Mouse (Mus musculus): ENCODE data around the gene Ptprd. TPM values are rescaled to one million over a fixed set of nuclear protein-coding genes. Genes with fewer than 3 reads are reported as not detected.

The Ptprd gene
- polyA plus RNA-seq, 1 experiment from 2014 or later: 21.0 TPM

DNA sequence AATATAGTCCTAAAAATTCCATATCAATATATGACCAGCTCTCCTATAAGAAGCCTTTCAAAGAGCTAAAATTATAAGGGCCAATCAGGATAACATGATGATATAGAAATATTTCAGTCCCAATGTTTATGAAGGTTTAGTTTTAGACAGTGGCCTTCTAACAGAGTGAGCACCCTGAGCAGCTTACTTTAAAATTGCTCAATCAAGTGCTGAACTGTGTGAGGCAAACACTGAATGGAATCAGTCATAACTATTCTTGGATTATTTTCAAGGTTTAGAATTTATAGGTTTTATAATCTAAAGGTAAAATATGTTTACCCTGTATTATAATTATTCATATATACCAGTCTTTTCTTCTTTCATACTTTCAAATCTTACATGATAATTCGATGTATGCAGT is 134.7 kb downstream of the Ptprd start:
- ATAC-seq (ENCODE audit: insufficient number of reproducible peaks, low FRiP score, low TSS enrichment, low read depth) (no peak), DNase-seq (ENCODE audit: low spot score) (no peak)
- H3K27me3 ChIP-seq (ENCODE audit: control insufficient read depth, insufficient read depth, low read length): no peaks in the 10 kb centered on the region
- no peak overlapping the region for H3K4me3 ChIP-seq (ENCODE audit: low read depth, low read length)
- H3K4me2 ChIP-seq (ENCODE audit: low read depth, severe bottlenecking): no peak overlapping the region
- H3K27ac ChIP-seq (replicated peaks; ENCODE audit: low read depth, low read length): no peak overlapping the region
- no peaks in the 10 kb centered on the region for H3K4me1 ChIP-seq (ENCODE audit: control insufficient read depth, insufficient read depth, low read length)
- H3K36me3 ChIP-seq (ENCODE audit: control insufficient read depth, insufficient read depth, low read length): no peaks in the 10 kb centered on the region
- no peak overlapping the region for H3K9ac ChIP-seq (ENCODE audit: low read length)
- 91% methylated on average over 1 of the region's 1 CpGs for WGBS
- H3K9me3 ChIP-seq (ENCODE audit: control insufficient read depth, low read length): no peaks in the 10 kb centered on the region

GRCm38 (mm10) chr4:78038401-78038800 is 173.4 kb downstream of the Ptprd start:
- Histone ChIP-seq H3K9ac (ENCODE audit: low read length) (no peak overlapping the region), H3K36me3 (ENCODE audit: control insufficient read depth, insufficient read depth, low read length) (no peaks in the 10 kb centered on the region), H3K4me2 (ENCODE audit: low read depth, severe bottlenecking) (no peak overlapping the region), H3K27me3 (ENCODE audit: control insufficient read depth, insufficient read depth, low read length) (no peaks in the 10 kb centered on the region), H3K27ac (replicated peaks; ENCODE audit: low read depth, low read length) (no peak overlapping the region), H3K4me3 (ENCODE audit: low read depth, low read length) (no peak overlapping the region), H3K4me1 (ENCODE audit: control insufficient read depth, insufficient read depth, low read length) (no peaks in the 10 kb centered on the region), H3K9me3 (ENCODE audit: control insufficient read depth, low read length) (no peaks in the 10 kb centered on the region)
- ATAC-seq (ENCODE audit: insufficient number of reproducible peaks, low FRiP score, low TSS enrichment, low read depth): no peak
- no peak for DNase-seq (ENCODE audit: low spot score)
- WGBS: 80% methylated on average over 5 of the region's 5 CpGs

DNA sequence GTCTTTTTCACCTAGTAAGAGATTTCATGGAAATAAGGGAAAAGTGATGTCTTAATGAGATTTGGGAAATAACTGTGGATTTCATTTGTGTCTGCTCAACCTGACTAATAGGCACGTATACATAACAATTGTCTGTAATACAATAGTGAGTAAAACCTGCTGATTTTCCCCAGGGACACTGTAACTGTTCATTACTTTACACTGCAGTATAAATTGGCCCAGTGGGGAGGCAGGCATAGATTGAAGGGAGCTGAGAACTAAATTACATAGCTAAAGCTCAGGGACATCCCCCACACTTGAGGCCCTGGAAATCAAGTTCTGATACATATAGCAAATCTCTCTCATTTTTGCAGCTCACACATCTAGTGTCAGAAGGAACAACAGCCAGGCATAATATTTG is 209.7 kb downstream of the Ptprd start:
- Histone ChIP-seq H3K27me3 (ENCODE audit: control insufficient read depth, insufficient read depth, low read length) (no peaks in the 10 kb centered on the region), H3K9me3 (ENCODE audit: control insufficient read depth, low read length) (no peaks in the 10 kb centered on the region), H3K27ac (replicated peaks; ENCODE audit: low read depth, low read length) (no peak overlapping the region), H3K9ac (ENCODE audit: low read length) (no peak overlapping the region), H3K4me1 (ENCODE audit: control insufficient read depth, insufficient read depth, low read length) (no peaks in the 10 kb centered on the region), H3K4me3 (ENCODE audit: low read depth, low read length) (no peak overlapping the region), H3K4me2 (ENCODE audit: low read depth, severe bottlenecking) (no peak overlapping the region), H3K36me3 (ENCODE audit: control insufficient read depth, insufficient read depth, low read length) (no peaks in the 10 kb centered on the region)
- DNase-seq (ENCODE audit: low spot score): no peak
- 74% methylated on average over 1 of the region's 1 CpGs for WGBS
- no peak for ATAC-seq (ENCODE audit: insufficient number of reproducible peaks, low FRiP score, low TSS enrichment, low read depth)

GRCm38 (mm10) chr4:77992709-77993108 is 219.1 kb downstream of the Ptprd start:
- Histone ChIP-seq H3K4me2 (ENCODE audit: low read depth, severe bottlenecking) (no peak overlapping the region), H3K27ac (replicated peaks; ENCODE audit: low read depth, low read length) (no peak overlapping the region), H3K9me3 (ENCODE audit: control insufficient read depth, low read length) (no peaks in the 10 kb centered on the region), H3K9ac (ENCODE audit: low read length) (no peak overlapping the region), H3K36me3 (ENCODE audit: control insufficient read depth, insufficient read depth, low read length) (no peaks in the 10 kb centered on the region), H3K4me1 (ENCODE audit: control insufficient read depth, insufficient read depth, low read length) (no peaks in the 10 kb centered on the region), H3K4me3 (ENCODE audit: low read depth, low read length) (no peak overlapping the region), H3K27me3 (ENCODE audit: control insufficient read depth, insufficient read depth, low read length) (no peaks in the 10 kb centered on the region)
- DNase-seq (ENCODE audit: low spot score): no peak
- no peak for ATAC-seq (ENCODE audit: insufficient number of reproducible peaks, low FRiP score, low TSS enrichment, low read depth)
- 86% methylated on average over 4 of the region's 4 CpGs for WGBS

GRCm38 (mm10) chr4:77982094-77982493 is 229.7 kb downstream of the Ptprd start:
- DNase-seq (ENCODE audit: low spot score): no peak
- Histone ChIP-seq H3K4me1 (ENCODE audit: control insufficient read depth, insufficient read depth, low read length) (no peaks in the 10 kb centered on the region), H3K27ac (replicated peaks; ENCODE audit: low read depth, low read length) (no peak overlapping the region), H3K9ac (ENCODE audit: low read length) (no peak overlapping the region), H3K9me3 (ENCODE audit: control insufficient read depth, low read length) (no peaks in the 10 kb centered on the region), H3K27me3 (ENCODE audit: control insufficient read depth, insufficient read depth, low read length) (no peaks in the 10 kb centered on the region), H3K36me3 (ENCODE audit: control insufficient read depth, insufficient read depth, low read length) (no peaks in the 10 kb centered on the region), H3K4me2 (ENCODE audit: low read depth, severe bottlenecking) (no peak overlapping the region), H3K4me3 (ENCODE audit: low read depth, low read length) (no peak overlapping the region)
- WGBS: 93% methylated on average over 4 of the region's 4 CpGs
- ATAC-seq (ENCODE audit: insufficient number of reproducible peaks, low FRiP score, low TSS enrichment, low read depth): no peak

DNA sequence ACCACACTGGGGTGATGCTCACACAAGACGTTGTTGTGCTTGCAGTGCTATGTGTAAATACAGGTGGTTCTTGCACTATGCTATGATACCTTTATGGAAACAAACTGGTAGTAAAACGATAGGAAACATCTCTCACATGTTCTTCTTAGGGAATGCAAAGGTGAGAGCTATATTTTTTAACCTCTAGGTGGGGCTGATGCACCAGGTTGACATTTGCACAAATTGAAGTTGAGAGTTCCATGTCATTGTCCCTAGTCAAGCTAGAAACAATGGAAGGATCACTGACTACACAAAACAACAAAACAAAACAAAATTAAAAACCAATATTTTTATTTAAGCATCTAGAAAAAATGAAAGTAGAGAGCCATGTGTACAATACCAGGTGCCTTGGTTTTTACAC is 250.1 kb downstream of the Ptprd start:
- Histone ChIP-seq H3K4me3 (ENCODE audit: low read depth, low read length) (no peak overlapping the region), H3K27ac (replicated peaks; ENCODE audit: low read depth, low read length) (no peak overlapping the region), H3K4me2 (ENCODE audit: low read depth, severe bottlenecking) (no peak overlapping the region), H3K36me3 (ENCODE audit: control insufficient read depth, insufficient read depth, low read length) (no peaks in the 10 kb centered on the region), H3K9me3 (ENCODE audit: control insufficient read depth, low read length) (no peaks in the 10 kb centered on the region), H3K4me1 (ENCODE audit: control insufficient read depth, insufficient read depth, low read length) (no peaks in the 10 kb centered on the region), H3K27me3 (ENCODE audit: control insufficient read depth, insufficient read depth, low read length) (no peaks in the 10 kb centered on the region), H3K9ac (ENCODE audit: low read length) (no peak overlapping the region)
- ATAC-seq (ENCODE audit: insufficient number of reproducible peaks, low FRiP score, low TSS enrichment, low read depth): no peak
- 26% methylated on average over 2 of the region's 2 CpGs for WGBS
- DNase-seq (ENCODE audit: low spot score): no peak

DNA sequence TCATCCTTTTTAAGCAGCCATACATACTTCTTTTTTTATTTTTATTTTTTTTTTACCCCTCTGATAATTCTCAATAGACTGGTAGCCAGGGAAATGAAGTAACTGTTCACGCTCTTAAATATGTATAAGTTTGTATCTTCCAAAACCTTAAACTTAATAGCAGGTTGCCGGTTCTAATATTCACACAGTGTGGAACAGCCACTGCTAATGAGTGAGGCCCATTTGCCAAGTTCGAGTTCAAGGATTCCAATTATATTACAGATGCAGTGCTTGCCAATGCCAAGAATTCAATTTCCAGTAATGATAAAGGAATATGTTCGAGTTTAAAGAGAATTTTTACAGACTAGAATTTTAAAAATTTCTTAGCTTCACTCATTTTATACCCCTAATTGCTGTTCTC is 322.3 kb downstream of the Ptprd start:
- no peak overlapping the region for H3K4me2 ChIP-seq (ENCODE audit: low read depth, severe bottlenecking)
- no peak overlapping the region for H3K4me3 ChIP-seq (ENCODE audit: low read depth, low read length)
- ATAC-seq (ENCODE audit: insufficient number of reproducible peaks, low FRiP score, low TSS enrichment, low read depth) (no peak), DNase-seq (ENCODE audit: low spot score) (no peak)
- H3K36me3 ChIP-seq (ENCODE audit: control insufficient read depth, insufficient read depth, low read length): no peaks in the 10 kb centered on the region
- H3K9ac ChIP-seq (ENCODE audit: low read length): no peak overlapping the region
- no peaks in the 10 kb centered on the region for H3K27me3 ChIP-seq (ENCODE audit: control insufficient read depth, insufficient read depth, low read length)
- WGBS: 82% methylated on average over 4 of the region's 4 CpGs
- H3K4me1 ChIP-seq (ENCODE audit: control insufficient read depth, insufficient read depth, low read length): no peaks in the 10 kb centered on the region
- H3K27ac ChIP-seq (replicated peaks; ENCODE audit: low read depth, low read length): no peak overlapping the region
- no peaks in the 10 kb centered on the region for H3K9me3 ChIP-seq (ENCODE audit: control insufficient read depth, low read length)

DNA sequence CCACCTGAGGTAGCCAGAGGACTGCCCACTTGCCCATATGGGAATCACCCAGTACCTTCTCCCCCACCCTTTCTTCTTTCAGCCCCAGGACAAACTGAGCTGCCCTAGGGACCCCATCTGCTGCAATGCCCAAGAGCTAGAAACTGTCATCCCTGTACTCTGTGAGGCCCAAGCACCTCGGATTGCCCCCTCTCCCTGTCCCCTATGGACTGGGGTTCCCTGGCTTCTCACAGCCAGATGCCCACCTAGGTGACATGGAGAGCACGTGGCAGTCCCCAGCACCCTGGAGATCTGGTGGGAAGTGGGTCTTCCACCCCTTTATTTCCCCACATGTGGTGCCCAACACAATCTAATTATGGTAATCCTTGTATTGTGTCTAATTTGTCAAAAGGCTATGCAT is 331.5 kb downstream of the Ptprd start:
- DNase-seq (ENCODE audit: low spot score) (no peak), ATAC-seq (ENCODE audit: insufficient number of reproducible peaks, low FRiP score, low TSS enrichment, low read depth) (no peak)
- 50% methylated on average over 2 of the region's 2 CpGs for WGBS
- Histone ChIP-seq H3K27me3 (ENCODE audit: control insufficient read depth, insufficient read depth, low read length) (no peaks in the 10 kb centered on the region), H3K9me3 (ENCODE audit: control insufficient read depth, low read length) (no peaks in the 10 kb centered on the region), H3K9ac (ENCODE audit: low read length) (no peak overlapping the region), H3K4me2 (ENCODE audit: low read depth, severe bottlenecking) (no peak overlapping the region), H3K27ac (replicated peaks; ENCODE audit: low read depth, low read length) (no peak overlapping the region), H3K36me3 (ENCODE audit: control insufficient read depth, insufficient read depth, low read length) (no peaks in the 10 kb centered on the region), H3K4me1 (ENCODE audit: control insufficient read depth, insufficient read depth, low read length) (no peaks in the 10 kb centered on the region), H3K4me3 (ENCODE audit: low read depth, low read length) (no peak overlapping the region)

GRCm38 (mm10) chr4:77861269-77861668 is 350.5 kb downstream of the Ptprd start:
- Histone ChIP-seq H3K9ac (ENCODE audit: low read length) (no peak overlapping the region), H3K4me3 (ENCODE audit: low read depth, low read length) (no peak overlapping the region), H3K4me1 (ENCODE audit: control insufficient read depth, insufficient read depth, low read length) (no peaks in the 10 kb centered on the region), H3K36me3 (ENCODE audit: control insufficient read depth, insufficient read depth, low read length) (no peaks in the 10 kb centered on the region), H3K4me2 (ENCODE audit: low read depth, severe bottlenecking) (no peak overlapping the region), H3K9me3 (ENCODE audit: control insufficient read depth, low read length) (no peaks in the 10 kb centered on the region), H3K27ac (replicated peaks; ENCODE audit: low read depth, low read length) (no peak overlapping the region), H3K27me3 (ENCODE audit: control insufficient read depth, insufficient read depth, low read length) (no peaks in the 10 kb centered on the region)
- DNase-seq (ENCODE audit: low spot score) (no peak), ATAC-seq (ENCODE audit: insufficient number of reproducible peaks, low FRiP score, low TSS enrichment, low read depth) (no peak)
- 76% methylated on average over 5 of the region's 5 CpGs for WGBS
